Mouse (Mus musculus): ENCODE data around the gene AI837181.

The AI837181 gene

GRCm38 (mm10) chr19:5444954-5445353 lies 20.0 kb downstream of the AI837181 start:
- DNase-seq (ENCODE audit: extremely low spot score, low read depth, low spot score) = no peak

DNA sequence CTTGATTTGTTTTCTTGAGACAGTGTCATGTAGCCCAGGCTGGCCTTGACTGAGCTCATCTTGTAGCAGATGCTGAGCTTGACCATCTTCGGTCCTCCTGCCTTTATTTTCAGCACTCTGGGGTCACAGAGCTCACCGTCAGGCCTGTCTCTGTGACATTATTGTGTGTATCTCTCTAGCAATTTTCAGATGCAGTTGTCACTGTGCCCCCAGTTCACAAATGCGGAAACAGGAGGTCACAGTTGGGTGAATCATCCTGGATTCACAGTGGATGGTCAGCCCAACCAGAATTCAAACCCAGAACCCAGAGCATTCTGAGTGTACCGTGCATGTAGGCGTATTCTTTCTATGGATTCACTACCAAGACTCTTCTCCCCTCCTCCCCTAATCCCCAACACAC lies 20.8 kb downstream of the AI837181 start:
- no peak for DNase-seq (ENCODE audit: extremely low spot score, low read depth, low spot score)

DNA sequence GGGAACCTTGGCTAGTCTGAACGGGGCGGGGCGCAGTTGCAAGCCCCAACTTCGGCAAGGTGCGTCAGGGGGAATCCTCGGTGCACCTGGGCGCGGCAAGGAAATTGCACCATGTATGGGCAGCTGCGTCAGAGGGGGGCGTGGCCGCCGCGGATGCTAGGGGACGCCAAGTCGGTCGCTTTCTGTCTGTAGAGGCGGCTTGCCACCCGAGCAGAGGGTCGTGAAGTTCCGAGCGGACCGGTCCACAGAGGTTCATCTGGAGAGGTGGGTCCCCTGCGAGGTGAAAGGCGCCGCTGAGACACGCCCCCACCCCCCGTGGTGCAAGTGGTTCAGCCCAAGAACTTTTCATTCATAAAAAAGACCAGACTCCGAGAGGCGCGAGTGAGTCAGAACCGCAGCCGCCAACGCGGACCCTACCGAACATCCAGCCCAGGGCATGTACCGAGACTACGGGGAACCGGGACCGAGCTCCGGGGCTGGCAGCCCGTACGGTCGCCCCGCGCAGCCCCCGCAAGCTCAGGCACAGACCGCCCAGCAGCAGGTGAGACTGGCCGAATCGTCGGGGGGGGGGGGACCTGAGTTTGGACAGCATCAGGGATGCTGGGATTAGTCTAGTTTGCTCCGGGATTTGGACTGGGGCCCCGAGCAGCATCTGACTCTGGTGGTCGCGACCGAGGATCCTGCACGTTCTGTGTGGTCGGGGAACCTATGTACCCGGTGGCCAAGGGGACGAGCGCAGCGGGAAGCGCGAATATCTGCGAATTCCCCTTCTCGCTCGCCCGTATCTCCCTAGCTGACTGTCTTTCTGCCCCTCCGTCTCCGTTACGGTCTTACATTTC lies 22.8 kb downstream of the AI837181 start, which contains the start of gene Fosl1:
Fosl1 (plus strand) TSS at position 33 of the 839 bp plus-strand sequence.
- no peak for DNase-seq (ENCODE audit: extremely low spot score, low read depth, low spot score)

GRCm38 (mm10) chr19:5448354-5449150 lies 23.6 kb downstream of the AI837181 start:
- no peak for DNase-seq (ENCODE audit: extremely low spot score, low read depth, low spot score)

GRCm38 (mm10) chr19:5449673-5450072 lies 24.7 kb downstream of the AI837181 start:
- no peak for DNase-seq (ENCODE audit: extremely low spot score, low read depth, low spot score)

GRCm38 (mm10) chr19:5451766-5452165 lies 26.8 kb downstream of the AI837181 start:
- DNase-seq (ENCODE audit: extremely low spot score, low read depth, low spot score) = no peak

- no peak for DNase-seq (ENCODE audit: extremely low spot score, low read depth, low spot score)
Observed at GRCm38 (mm10) chr19:5455037-5455436, 30.1 kb downstream of the AI837181 start.

DNA sequence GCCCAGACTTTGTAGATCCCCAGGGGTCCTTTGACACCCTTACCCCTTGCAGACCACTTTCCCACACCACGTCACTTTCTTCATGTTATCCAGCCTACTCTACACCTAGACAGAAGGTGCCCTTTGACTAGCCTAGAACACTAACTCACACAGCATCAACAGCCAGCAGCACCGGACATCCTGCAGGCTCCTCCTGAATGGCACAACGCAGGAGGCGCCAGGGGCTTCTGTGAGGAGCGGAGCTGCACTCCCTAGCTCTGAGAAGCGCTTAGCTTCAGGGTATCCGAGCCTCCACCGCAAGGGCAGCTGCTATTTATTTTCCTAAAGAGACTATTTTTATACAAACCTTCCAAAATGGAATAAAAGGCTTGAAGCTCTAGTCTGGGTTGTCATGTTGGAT lies 30.6 kb downstream of the AI837181 start:
- no peak for DNase-seq (ENCODE audit: extremely low spot score, low read depth, low spot score)

DNA sequence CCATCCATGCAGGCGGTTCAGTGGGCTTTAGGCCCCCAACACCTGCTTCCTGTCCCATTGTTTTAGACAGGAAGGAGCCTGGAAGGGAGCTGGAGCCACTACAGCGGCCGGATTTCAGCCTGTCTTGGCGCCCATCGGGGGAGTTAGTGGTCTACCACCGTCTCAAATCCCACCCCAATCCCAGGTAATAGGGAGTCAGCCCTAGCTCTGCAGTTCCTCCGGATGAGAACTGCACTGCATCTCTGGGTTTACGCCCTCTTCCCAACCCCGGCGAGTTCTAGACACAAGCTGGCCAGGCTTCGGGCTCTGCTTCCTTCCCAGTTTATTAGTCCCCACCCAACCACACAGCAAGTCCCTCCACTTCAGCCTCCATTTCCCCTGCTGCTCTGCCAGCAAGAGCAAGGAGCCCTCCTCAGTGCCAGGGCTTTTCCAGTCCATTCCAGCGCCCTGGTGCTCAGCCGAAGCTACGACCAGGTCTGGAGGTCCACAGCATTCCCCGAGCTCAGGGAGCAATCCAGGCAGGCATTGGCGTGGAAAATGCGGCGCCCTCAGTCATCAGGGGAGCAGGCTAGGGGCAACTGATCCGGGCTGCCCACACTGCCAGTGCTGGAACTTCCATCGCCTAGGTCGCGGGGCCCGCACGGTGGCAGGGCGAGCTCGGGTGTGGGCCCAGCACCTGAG lies 31.4 kb downstream of the AI837181 start:
- no peak for DNase-seq (ENCODE audit: extremely low spot score, low read depth, low spot score)

DNA sequence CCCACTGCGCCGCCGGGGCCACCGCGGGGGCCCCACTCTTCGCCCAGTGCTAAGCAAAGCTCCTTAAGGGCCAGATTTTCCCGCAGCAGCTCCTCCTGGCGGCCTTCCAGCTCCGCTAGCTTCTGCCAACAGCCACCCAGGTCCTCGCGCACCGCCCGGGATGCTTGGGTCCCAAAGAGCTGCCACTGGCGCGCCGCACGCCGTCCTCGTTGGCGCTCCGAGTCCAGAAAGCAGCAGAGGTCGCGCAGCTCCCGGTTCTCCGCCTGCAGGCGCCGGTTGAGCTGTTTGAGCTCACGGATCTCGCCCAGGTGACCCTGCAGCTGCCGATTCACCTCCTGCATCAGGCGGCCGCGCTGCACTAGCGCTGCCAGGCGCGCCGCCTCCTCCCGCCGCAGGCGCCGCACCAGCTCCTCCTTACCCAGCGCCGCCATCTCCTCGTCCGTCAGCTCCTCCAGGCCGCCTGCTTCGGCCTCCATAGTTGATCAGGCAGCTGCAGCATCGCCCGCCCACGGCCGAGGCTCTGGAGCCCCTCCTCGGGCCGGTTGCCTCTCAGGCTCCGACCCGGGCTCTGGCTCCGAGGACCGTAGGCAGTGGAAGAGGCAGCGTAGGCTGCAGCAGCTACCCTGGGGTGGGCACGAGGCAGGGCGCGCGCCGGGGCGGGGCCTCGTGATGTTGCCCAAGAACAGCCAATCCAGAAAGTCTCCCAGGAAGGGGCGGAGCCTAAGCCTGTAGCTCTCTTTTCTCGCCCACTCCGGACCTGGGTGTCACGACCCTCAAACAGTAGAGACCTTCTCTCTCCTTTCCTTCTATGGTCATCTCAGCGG lies 32.2 kb downstream of the AI837181 start:
- DNase-seq (ENCODE audit: extremely low spot score, low read depth, low spot score) = peak; percentile 56

DNA sequence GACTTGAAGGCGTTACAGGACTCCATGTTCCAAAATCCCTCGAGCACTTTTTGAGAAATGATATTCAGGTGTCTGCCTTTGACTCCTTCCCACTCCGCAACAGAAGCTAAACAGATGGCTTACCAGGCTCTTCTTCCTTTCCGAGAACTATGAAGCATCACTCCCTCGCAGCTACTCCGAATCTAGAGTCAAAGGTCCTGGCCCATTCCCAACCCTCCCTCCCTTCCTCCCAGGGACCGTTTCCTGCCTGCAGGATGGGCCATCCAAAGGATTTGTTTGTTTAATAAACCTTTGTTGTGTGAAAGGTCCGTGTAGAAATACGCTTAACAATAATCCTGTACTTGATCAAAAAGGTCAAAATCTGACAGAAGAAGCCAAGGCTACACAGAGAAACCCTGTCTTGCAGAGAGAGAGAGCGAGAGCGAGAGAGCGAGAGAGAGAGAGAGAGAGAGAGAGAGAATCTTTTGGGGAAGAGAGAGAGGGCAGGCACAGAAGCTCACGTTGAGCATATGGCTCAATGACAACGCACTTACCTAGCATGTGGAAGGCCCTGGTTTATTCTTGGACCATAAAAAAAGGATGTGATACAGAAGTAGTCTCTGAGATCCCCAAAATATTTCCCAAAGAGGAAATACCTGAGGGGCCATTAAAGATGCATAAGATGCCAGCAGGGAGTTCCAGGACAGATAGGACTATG lies 33.0 kb downstream of the AI837181 start, which contains the start of gene Ccdc85b:
Ccdc85b (minus strand) TSS at position 149 of the 697 bp plus-strand sequence.
- no peak for DNase-seq (ENCODE audit: extremely low spot score, low read depth, low spot score)

DNA sequence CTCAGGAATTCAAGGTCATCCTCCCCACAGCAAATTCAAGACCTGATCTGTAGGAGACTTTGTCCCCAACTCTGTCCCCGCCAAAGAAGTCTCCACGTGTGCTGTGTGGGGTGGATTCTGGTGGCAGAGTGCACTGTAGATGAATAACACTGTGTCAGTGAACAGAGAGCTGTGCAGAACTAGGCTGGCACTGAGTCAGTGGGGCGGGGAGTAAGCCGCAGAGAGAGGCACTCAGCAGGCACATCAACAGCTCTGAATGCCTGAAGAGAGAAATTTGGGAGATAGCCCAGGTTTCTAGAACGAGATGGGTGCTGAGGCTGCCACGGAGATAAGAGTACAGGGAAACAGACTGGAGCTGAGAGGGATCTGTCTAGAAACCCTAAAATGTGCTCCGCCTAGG lies 34.1 kb downstream of the AI837181 start:
- DNase-seq (ENCODE audit: extremely low spot score, low read depth, low spot score) = no peak

GRCm38 (mm10) chr19:5459896-5460295 lies 35.0 kb downstream of the AI837181 start:
- DNase-seq (ENCODE audit: extremely low spot score, low read depth, low spot score) = no peak

DNA sequence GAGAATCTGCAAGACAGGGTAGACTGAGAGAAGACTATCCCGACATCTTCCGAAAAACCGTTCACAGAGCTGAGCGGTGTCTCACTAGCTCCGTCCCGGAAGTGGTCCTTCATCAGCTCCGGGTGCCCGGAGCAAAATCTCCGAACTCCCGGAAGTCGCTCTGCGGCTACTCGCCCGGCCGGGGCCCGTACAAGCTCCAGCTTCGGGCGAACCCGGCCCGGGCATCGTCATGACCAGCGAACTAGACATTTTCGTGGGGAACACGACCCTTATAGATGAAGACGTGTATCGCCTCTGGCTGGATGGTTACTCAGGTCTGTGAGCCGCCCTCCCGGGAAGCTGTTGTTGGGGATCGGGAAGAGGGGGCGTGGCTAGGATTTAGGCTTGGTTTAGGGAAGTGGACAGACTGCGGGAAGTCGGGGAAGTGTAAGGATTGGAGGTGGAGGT lies 35.5 kb downstream of the AI837181 start, which contains the start of gene Fibp:
Fibp (plus strand) TSS at position 151 of the 447 bp plus-strand sequence.
- peak; percentile 81 for DNase-seq (ENCODE audit: extremely low spot score, low read depth, low spot score)

- DNase-seq (ENCODE audit: extremely low spot score, low read depth, low spot score) = no peak
Observed at GRCm38 (mm10) chr19:5461411-5461810, 36.5 kb downstream of the AI837181 start.

DNA sequence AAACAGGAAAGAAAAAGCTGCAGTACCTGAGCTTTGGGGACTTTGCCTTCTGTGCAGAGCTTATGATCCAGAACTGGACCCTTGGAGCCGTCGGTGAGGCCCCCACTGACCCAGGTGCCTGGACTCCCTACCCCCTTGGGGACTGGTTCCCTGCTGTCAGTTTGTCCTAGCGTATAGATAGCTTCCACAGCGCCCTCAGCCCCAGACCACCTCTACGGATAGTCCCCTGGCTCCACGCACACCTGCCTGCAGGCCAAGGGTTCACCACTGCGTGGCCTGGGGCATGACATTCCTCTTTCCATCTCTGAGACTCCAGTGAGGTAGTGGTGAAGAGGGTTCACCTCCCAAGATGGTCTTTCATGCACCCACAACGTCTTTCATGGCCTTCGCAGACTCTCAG lies 38.3 kb downstream of the AI837181 start:
- DNase-seq (ENCODE audit: extremely low spot score, low read depth, low spot score) = no peak

DNA sequence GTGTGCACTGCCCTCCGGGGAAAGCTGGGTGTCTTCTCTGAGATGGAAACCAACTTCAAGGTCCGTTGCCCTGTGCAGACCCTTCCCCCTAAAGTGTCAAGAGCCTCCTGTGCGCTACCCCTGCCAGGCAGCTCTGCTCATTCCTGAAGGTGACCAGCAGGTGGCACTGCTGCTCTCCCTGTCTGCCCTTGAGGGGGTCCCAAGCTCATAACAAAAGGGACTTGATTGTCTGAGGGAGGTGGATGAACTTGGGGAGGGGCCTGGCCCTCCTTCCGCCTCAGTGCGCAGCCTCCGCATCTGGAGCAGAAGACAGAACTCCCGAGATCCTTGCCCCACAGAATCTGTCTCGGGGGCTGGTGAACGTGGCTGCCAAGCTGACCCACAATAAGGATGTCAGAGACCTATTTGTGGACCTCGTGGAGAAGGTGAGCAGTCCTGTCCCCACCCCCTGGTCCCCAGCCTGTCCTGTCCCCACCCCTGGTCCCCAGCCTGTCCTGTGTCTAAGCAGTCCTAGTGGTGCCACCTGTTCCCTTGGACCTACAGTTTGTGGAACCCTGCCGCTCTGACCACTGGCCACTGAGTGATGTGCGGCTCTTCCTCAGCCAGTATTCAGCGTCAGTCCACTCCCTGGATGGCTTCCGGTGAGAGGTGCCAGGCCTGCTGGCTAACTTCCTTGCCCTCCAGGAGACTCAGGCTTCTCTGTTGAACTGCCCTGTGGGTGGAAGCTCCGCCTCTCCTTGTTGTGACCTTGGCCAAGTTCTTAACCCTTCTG lies 39.0 kb downstream of the AI837181 start:
- DNase-seq (ENCODE audit: extremely low spot score, low read depth, low spot score) = peak; percentile 66

- no peak for DNase-seq (ENCODE audit: extremely low spot score, low read depth, low spot score)
Observed at GRCm38 (mm10) chr19:5465037-5465436, 40.1 kb downstream of the AI837181 start.

DNA sequence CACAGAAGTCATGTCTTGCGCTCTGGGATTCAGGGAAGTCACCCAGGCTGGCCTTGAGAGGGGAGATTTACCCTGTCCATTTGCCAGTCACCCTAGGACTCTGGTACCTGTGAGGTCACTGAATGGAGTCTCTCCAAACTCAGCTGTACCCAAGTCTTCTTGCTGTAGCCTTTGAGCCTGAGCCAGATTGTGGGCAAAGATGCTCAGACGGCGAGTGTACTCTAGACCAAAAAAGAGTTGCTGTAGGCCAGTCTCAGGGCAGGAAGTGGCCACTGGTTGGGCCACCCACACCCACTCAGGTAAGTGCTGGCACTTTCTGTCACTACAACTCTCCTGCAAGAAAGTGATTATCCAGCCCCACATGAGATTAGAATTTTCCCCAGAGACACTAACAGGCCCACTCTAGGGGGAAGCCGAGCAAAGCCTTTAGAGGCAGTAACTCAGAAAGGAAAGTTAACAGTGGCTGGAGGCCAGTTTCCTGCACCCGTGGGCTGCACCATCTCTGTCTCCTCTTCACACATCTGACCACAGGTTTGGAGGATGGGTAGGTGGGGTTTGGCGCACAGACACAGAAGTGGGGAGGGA lies 42.1 kb downstream of the AI837181 start:
- DNase-seq (ENCODE audit: extremely low spot score, low read depth, low spot score) = no peak
